Mouse (Mus musculus) hindbrain, embryonic 13.5 days (tissue): ENCODE results near the gene Fbxw17. TPM values are rescaled to one million over a fixed set of nuclear protein-coding genes. Genes with fewer than 3 reads are reported as not detected.

ENCODE experiments used
- ATAC-seq: fragments of 200-750 bp; cut with Nextera tagmentation; 2 replicates; pipeline ENCODE4 v1.8.0; 2017; ENCODE audit warnings: moderate TSS enrichment; ENCODE audit not compliant: low FRiP score
- H3K27ac ChIP-seq: fragments of 300-500 bp; sonication (generic); 2 replicates; pipeline ENCODE4 v1.5.1; 2015; ENCODE audit warnings: inconsistent platforms, mild to moderate bottlenecking, moderate library complexity
- H3K27me3 ChIP-seq: fragments of 300-500 bp; sonication (generic); 2 replicates; pipeline ENCODE4 v1.6.1; 2015; ENCODE audit warnings: mild to moderate bottlenecking, inconsistent platforms
- H3K36me3 ChIP-seq: fragments of 300-500 bp; sonication (generic); 2 replicates; pipeline ENCODE4 v1.6.1; 2015; ENCODE audit warnings: mild to moderate bottlenecking, inconsistent platforms
- H3K4me1 ChIP-seq: fragments of 300-500 bp; sonication (generic); replicated peaks from 2 replicates; pipeline ENCODE4 v1.6.1; 2015; ENCODE audit warnings: inconsistent platforms
- H3K4me2 ChIP-seq: fragments of 300-500 bp; sonication (generic); 2 replicates; pipeline ENCODE4 v1.6.1; 2015; ENCODE audit warnings: inconsistent platforms, mild to moderate bottlenecking, moderate library complexity
- H3K4me3 ChIP-seq: fragments of 300-500 bp; sonication (generic); 2 replicates; pipeline ENCODE4 v1.5.1; 2015; ENCODE audit warnings: mild to moderate bottlenecking, inconsistent platforms
- H3K9ac ChIP-seq: fragments of 300-500 bp; sonication (generic); 2 replicates; pipeline ENCODE4 v1.6.1; 2015; ENCODE audit warnings: mild to moderate bottlenecking, inconsistent platforms
- H3K9me3 ChIP-seq: fragments of 300-500 bp; sonication (generic); 2 replicates; pipeline ENCODE4 v1.6.1; 2016; ENCODE audit warnings: inconsistent platforms
- WGBS: fragments of 180-500 bp; shearing (Covaris S2); methylation state at CpG from one replicate; pipeline ENCODE4 v1.1.7; 2015; 5-methylcytosine and 5-hydroxymethylcytosine counted together
- polyA plus RNA-seq: library from polyadenylated mRNA; unstranded; fragments of >200 nt; fragmentation: Nextera tagmentation; extraction: Ambion mirVana; gene quantifications from 2 replicates; pipeline ENCODE4 v1.2.1, GENCODE M21; 2015

The Fbxw17 gene
- polyA plus RNA-seq, 1 experiment from 2014 or later, result 32.7 TPM

DNA sequence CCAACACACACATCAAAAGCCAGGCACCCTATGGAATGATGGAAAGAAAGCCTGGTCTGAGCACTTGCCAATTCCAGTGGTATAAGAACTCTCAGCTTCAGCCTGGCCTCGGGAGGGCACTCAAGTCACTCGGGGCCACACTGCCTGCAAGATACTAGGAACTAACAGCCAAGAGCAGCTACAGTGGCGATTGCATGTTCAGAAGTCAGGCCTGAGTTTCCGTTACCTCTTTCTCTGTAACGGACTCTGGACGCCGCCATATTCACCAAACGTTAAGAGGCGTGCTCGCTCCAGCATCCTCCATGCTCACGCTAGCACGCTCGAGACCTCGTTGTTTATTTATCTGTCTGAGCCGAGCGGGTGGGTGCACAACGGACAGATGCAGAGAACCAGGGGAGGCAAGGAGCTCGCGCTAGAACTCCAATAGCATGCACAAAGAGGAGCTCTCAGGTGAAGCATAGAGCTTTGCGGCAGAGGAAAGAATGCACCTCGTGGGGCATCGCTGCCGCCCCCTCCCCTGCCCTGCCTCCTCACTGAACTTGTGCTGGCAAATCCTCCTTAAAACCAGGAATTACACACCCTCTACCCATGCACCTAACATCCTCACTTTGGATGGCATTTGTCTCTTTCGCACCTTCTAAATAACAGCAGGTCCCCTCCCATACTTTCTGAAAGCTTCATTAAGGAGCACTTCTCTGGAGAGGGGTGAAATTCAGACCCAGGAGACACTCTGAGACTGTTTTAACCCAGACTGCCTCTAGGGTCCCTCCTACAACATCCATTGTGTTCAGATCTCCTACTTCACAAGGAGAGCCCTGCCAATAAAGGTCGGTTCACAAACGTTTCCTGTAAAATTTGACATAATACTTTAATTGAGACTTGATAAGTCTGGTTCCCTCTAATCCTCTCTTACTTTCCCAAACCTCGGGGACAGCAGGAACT is 47.2 kb downstream of the Fbxw17 start:
- H3K27me3 ChIP-seq, result no peaks in the 10 kb centered on the region
- H3K9ac ChIP-seq, result peak overlapping the region; percentile 19; the same call in 1 of the 2 replicates
- H3K4me3 ChIP-seq, result peak overlapping the region; percentile 22
- WGBS, result 54% methylated on average over 27 of the region's 27 CpGs
- H3K4me2 ChIP-seq, result peak overlapping the region; percentile 45
- ATAC-seq, result no peak
- H3K36me3 ChIP-seq, result no peaks in the 10 kb centered on the region
- H3K4me1 ChIP-seq, result no peaks in the 10 kb centered on the region
- H3K9me3 ChIP-seq, result no peaks in the 10 kb centered on the region
- no peak overlapping the region for H3K27ac ChIP-seq

GRCm38 (mm10) chr13:50467007-50467406 is 49.3 kb downstream of the Fbxw17 start, which contains the start of gene Nutm2:
Nutm2 (plus strand) TSS chr13:50467307.
- 88% methylated on average over 4 of the region's 4 CpGs for WGBS
- Histone ChIP-seq H3K4me3 (no peak within 1 kb of the TSS), H3K27ac (no peak within 1 kb of the TSS), H3K27me3 (no peaks in the 10 kb centered on the region), H3K9me3 (no peaks in the 10 kb centered on the region), H3K4me1 (no peaks in the 10 kb centered on the region), H3K4me2 (no peak within 1 kb of the TSS), H3K36me3 (no peaks in the 10 kb centered on the region), H3K9ac (no peak within 1 kb of the TSS)
- no peak for ATAC-seq

Other genes starting within 250 kb of the Fbxw17 start
- not detected in 2 replicates for gene Gm906, start 167.6 kb upstream of the Fbxw17 start, polyA plus RNA-seq
- not detected in 2 replicates for gene Gm47429, start 26.0 kb downstream of the Fbxw17 start, polyA plus RNA-seq
- not detected in 2 replicates for gene Nutm2, start 49.4 kb downstream of the Fbxw17 start, polyA plus RNA-seq
- gene Gm904, start 225.4 kb downstream of the Fbxw17 start, polyA plus RNA-seq, result not detected in 2 replicates